Mouse (Mus musculus): Measurements from ENCODE around the gene Ano10. TPM values are rescaled to one million over a fixed set of nuclear protein-coding genes. Genes with fewer than 3 reads are reported as not detected.
"Not testable (repeated sequence)": the region's sequence is repeated elsewhere in the genome, so short reads cannot be mapped to it uniquely, and the experiment has no call there.

Ano10 gene
- polyA plus RNA-seq, 1 experiment from 2014 or later = 48.1 TPM

GRCm38 (mm10) chr9:122316562-122316961, 22.3 kb upstream of the Ano10 start:
- 93% methylated on average over 7 of the region's 7 CpGs for WGBS

GRCm38 (mm10) chr9:122315501-122315900, 21.3 kb upstream of the Ano10 start:
- H3K4me3 ChIP-seq (ENCODE audit: low read depth, low read length) = no peak overlapping the region
- no peak overlapping the region for H3K27ac ChIP-seq (ENCODE audit: low read depth, low read length)
- no peak for ATAC-seq (ENCODE audit: low read depth)
- 43% methylated on average over 11 of the region's 11 CpGs for WGBS
- no peaks in the 10 kb centered on the region for H3K36me3 ChIP-seq (ENCODE audit: control insufficient read depth, insufficient read depth, low read length)
- H3K9ac ChIP-seq (replicated peaks; ENCODE audit: low read depth, low read length) = no peak overlapping the region
- H3K27me3 ChIP-seq (ENCODE audit: control insufficient read depth, insufficient read depth, low read length) = no peaks in the 10 kb centered on the region
- H3K9me3 ChIP-seq (ENCODE audit: control insufficient read depth, low read length) = no peaks in the 10 kb centered on the region
- H3K4me1 ChIP-seq (ENCODE audit: control insufficient read depth, insufficient read depth, low read length) = no peaks in the 10 kb centered on the region
- no peak overlapping the region for H3K4me2 ChIP-seq (ENCODE audit: low read depth, low read length)

More at GRCm38 (mm10) chr9:122316562-122316961, 22.3 kb upstream of the Ano10 start:
- no peak overlapping the region for H3K27ac ChIP-seq (ENCODE audit: low read depth, low read length)
- H3K27me3 ChIP-seq (ENCODE audit: control insufficient read depth, insufficient read depth, low read length) = no peaks in the 10 kb centered on the region
- no peak overlapping the region for H3K9ac ChIP-seq (replicated peaks; ENCODE audit: low read depth, low read length)
- no peaks in the 10 kb centered on the region for H3K4me1 ChIP-seq (ENCODE audit: control insufficient read depth, insufficient read depth, low read length)
- no peak for ATAC-seq (ENCODE audit: low read depth)
- H3K9me3 ChIP-seq (ENCODE audit: control insufficient read depth, low read length) = no peaks in the 10 kb centered on the region
- H3K36me3 ChIP-seq (ENCODE audit: control insufficient read depth, insufficient read depth, low read length) = no peaks in the 10 kb centered on the region
- no peak overlapping the region for H3K4me3 ChIP-seq (ENCODE audit: low read depth, low read length)
- H3K4me2 ChIP-seq (ENCODE audit: low read depth, low read length) = no peak overlapping the region

- Histone ChIP-seq H3K4me2 (ENCODE audit: low read depth, low read length) (no peak overlapping the region), H3K27me3 (ENCODE audit: control insufficient read depth, insufficient read depth, low read length) (no peaks in the 10 kb centered on the region), H3K4me3 (ENCODE audit: low read depth, low read length) (no peak overlapping the region), H3K9ac (replicated peaks; ENCODE audit: low read depth, low read length) (no peak overlapping the region), H3K36me3 (ENCODE audit: control insufficient read depth, insufficient read depth, low read length) (no peaks in the 10 kb centered on the region), H3K27ac (ENCODE audit: low read depth, low read length) (no peak overlapping the region), H3K9me3 (ENCODE audit: control insufficient read depth, low read length) (no peaks in the 10 kb centered on the region), H3K4me1 (ENCODE audit: control insufficient read depth, insufficient read depth, low read length) (no peaks in the 10 kb centered on the region)
- 42% methylated on average over 4 of the region's 4 CpGs for WGBS
- ATAC-seq (ENCODE audit: low read depth) = no peak
Measured at GRCm38 (mm10) chr9:122314942-122315341, 20.7 kb upstream of the Ano10 start.

GRCm38 (mm10) chr9:122314386-122314785, 20.2 kb upstream of the Ano10 start:
- no peak overlapping the region for H3K27ac ChIP-seq (ENCODE audit: low read depth, low read length)
- H3K9me3 ChIP-seq (ENCODE audit: control insufficient read depth, low read length) = no peaks in the 10 kb centered on the region
- H3K36me3 ChIP-seq (ENCODE audit: control insufficient read depth, insufficient read depth, low read length) = no peaks in the 10 kb centered on the region
- WGBS = 86% methylated on average over 6 of the region's 6 CpGs
- no peak overlapping the region for H3K4me2 ChIP-seq (ENCODE audit: low read depth, low read length)
- no peak overlapping the region for H3K9ac ChIP-seq (replicated peaks; ENCODE audit: low read depth, low read length)
- H3K4me3 ChIP-seq (ENCODE audit: low read depth, low read length) = no peak overlapping the region
- no peak for ATAC-seq (ENCODE audit: low read depth)
- no peaks in the 10 kb centered on the region for H3K4me1 ChIP-seq (ENCODE audit: control insufficient read depth, insufficient read depth, low read length)
- no peaks in the 10 kb centered on the region for H3K27me3 ChIP-seq (ENCODE audit: control insufficient read depth, insufficient read depth, low read length)

- ATAC-seq (ENCODE audit: low read depth); H3K4me1 ChIP-seq (ENCODE audit: control insufficient read depth, insufficient read depth, low read length); H3K36me3 ChIP-seq (ENCODE audit: control insufficient read depth, insufficient read depth, low read length); H3K4me3 ChIP-seq (ENCODE audit: low read depth, low read length); H3K27me3 ChIP-seq (ENCODE audit: control insufficient read depth, insufficient read depth, low read length); H3K9me3 ChIP-seq (ENCODE audit: control insufficient read depth, low read length); H3K9ac ChIP-seq (replicated peaks; ENCODE audit: low read depth, low read length); H3K4me2 ChIP-seq (ENCODE audit: low read depth, low read length); H3K27ac ChIP-seq (ENCODE audit: low read depth, low read length): not testable (repeated sequence)
- WGBS = 80% methylated on average over 1 of the region's 1 CpGs
Measured at GRCm38 (mm10) chr9:122313128-122313527, 18.9 kb upstream of the Ano10 start.

GRCm38 (mm10) chr9:122312296-122312990, 18.2 kb upstream of the Ano10 start:
- WGBS = 92% methylated on average over 7 of the region's 7 CpGs
- no peaks in the 10 kb centered on the region for H3K27me3 ChIP-seq (ENCODE audit: control insufficient read depth, insufficient read depth, low read length)
- H3K9ac ChIP-seq (replicated peaks; ENCODE audit: low read depth, low read length) = no peak overlapping the region
- no peaks in the 10 kb centered on the region for H3K36me3 ChIP-seq (ENCODE audit: control insufficient read depth, insufficient read depth, low read length)
- no peak overlapping the region for H3K4me2 ChIP-seq (ENCODE audit: low read depth, low read length)
- H3K4me3 ChIP-seq (ENCODE audit: low read depth, low read length) = no peak overlapping the region
- no peak for ATAC-seq (ENCODE audit: low read depth)
- no peaks in the 10 kb centered on the region for H3K4me1 ChIP-seq (ENCODE audit: control insufficient read depth, insufficient read depth, low read length)
- no peaks in the 10 kb centered on the region for H3K9me3 ChIP-seq (ENCODE audit: control insufficient read depth, low read length)
- no peak overlapping the region for H3K27ac ChIP-seq (ENCODE audit: low read depth, low read length)

GRCm38 (mm10) chr9:122311051-122311760, 17.0 kb upstream of the Ano10 start:
- no peak overlapping the region for H3K4me3 ChIP-seq (ENCODE audit: low read depth, low read length)
- no peak for ATAC-seq (ENCODE audit: low read depth)
- no peaks in the 10 kb centered on the region for H3K36me3 ChIP-seq (ENCODE audit: control insufficient read depth, insufficient read depth, low read length)
- WGBS = 81% methylated on average over 7 of the region's 7 CpGs
- H3K4me2 ChIP-seq (ENCODE audit: low read depth, low read length) = peak overlapping the region; percentile 52
- H3K27ac ChIP-seq (ENCODE audit: low read depth, low read length) = peak overlapping the region; percentile 12; the same call in 1 of the 2 replicates
- H3K9me3 ChIP-seq (ENCODE audit: control insufficient read depth, low read length) = no peaks in the 10 kb centered on the region
- H3K9ac ChIP-seq (replicated peaks; ENCODE audit: low read depth, low read length) = 0 out of 2 replicates have a peak overlapping the region, but pooled peaks have one; percentile 32
- no peaks in the 10 kb centered on the region for H3K27me3 ChIP-seq (ENCODE audit: control insufficient read depth, insufficient read depth, low read length)
- no peaks in the 10 kb centered on the region for H3K4me1 ChIP-seq (ENCODE audit: control insufficient read depth, insufficient read depth, low read length)

- H3K27me3 ChIP-seq (ENCODE audit: control insufficient read depth, insufficient read depth, low read length) = no peaks in the 10 kb centered on the region
- H3K9ac ChIP-seq (replicated peaks; ENCODE audit: low read depth, low read length) = 0 out of 2 replicates have a peak overlapping the region, but pooled peaks have one; percentile 32
- no peaks in the 10 kb centered on the region for H3K4me1 ChIP-seq (ENCODE audit: control insufficient read depth, insufficient read depth, low read length)
- ATAC-seq (ENCODE audit: low read depth) = peak; percentile 92
- H3K9me3 ChIP-seq (ENCODE audit: control insufficient read depth, low read length) = no peaks in the 10 kb centered on the region
- peak overlapping the region; percentile 52 for H3K4me2 ChIP-seq (ENCODE audit: low read depth, low read length)
- no peaks in the 10 kb centered on the region for H3K36me3 ChIP-seq (ENCODE audit: control insufficient read depth, insufficient read depth, low read length)
- peak overlapping the region; percentile 29 for H3K4me3 ChIP-seq (ENCODE audit: low read depth, low read length)
- 2% methylated on average over 19 of the region's 19 CpGs for WGBS
- H3K27ac ChIP-seq (ENCODE audit: low read depth, low read length) = peak overlapping the region; percentile 12; the same call in 1 of the 2 replicates
Measured at GRCm38 (mm10) chr9:122310613-122311049, 16.4 kb upstream of the Ano10 start.

All from neural tube, embryonic 14.5 days (tissue).